Mouse (Mus musculus) megakaryocyte, embryonic 14.5 days (primary cell): ENCODE data around the gene Lpcat2. TPM values are rescaled to one million over a fixed set of nuclear protein-coding genes. Genes with fewer than 3 reads are reported as not detected.

ENCODE experiments used
- H3K27me3 ChIP-seq: replicated peaks from 2 replicates; pipeline ENCODE3; 2012; ENCODE audit warnings: inconsistent platforms
- H3K36me3 ChIP-seq: replicated peaks from 2 replicates; pipeline ENCODE3; 2012; ENCODE audit warnings: low read length, inconsistent platforms, mixed read lengths
- H3K4me1 ChIP-seq: 2 replicates; pipeline ENCODE4 v1.6.1; 2012; ENCODE audit warnings: inconsistent platforms
- H3K4me3 ChIP-seq: replicated peaks from 2 replicates; pipeline ENCODE3; 2012; ENCODE audit warnings: moderate library complexity, mild to moderate bottlenecking, inconsistent platforms
- H3K9me3 ChIP-seq: 2 replicates; pipeline ENCODE4 v1.6.1; 2012; ENCODE audit warnings: inconsistent platforms
- FLI1 ChIP-seq: IDR thresholded peaks from 2 replicates; pipeline ENCODE4 v1.6.1; 2012; ENCODE audit warnings: low read length, inconsistent platforms, mixed read lengths
- GATA1 ChIP-seq: IDR thresholded peaks from 3 replicates; pipeline ENCODE4 v1.6.1; 2012; ENCODE audit warnings: mixed read lengths, low read length, inconsistent platforms, borderline replicate concordance
- polyA plus RNA-seq: library from polyadenylated mRNA; stranded (reverse); fragments of >175 nt; gene quantifications from 2 replicates; pipeline ENCODE4 v1.2.3, GENCODE M21; 2012; ENCODE audit warnings: low replicate concordance; ENCODE audit not compliant: insufficient read depth

Gene Lpcat2
- polyA plus RNA-seq, 1 experiment, result 1.6 TPM

DNA sequence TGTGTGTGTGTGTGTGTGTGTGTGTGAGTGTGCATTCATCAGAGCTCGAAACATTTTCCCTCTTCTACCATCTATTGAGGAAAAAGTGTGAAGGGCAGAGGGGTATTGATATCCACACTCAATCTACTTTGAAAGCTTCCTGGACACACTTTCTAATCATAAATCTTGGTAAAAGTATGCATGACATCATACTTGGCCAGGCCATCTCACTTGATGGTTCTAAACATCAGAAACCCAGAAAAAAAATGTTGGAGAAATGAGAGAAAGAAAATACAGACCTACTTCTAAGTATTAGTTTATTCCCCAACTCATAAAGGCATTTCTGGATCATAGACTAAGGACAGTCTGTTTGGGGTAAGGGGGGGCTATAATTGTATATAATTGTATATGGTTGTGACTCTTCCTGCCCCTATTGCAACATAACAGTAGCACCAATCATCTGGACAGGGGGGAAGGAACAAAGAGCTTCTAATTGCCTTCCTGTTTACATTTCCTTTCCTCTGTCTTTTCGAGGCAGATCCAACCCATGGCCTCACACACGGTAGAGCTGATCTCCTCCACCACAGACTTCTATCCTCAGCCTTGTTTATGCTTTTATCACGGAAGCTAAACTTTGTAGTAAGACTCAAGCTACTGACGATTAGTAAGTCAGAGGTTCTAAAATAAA, 20.9 kb upstream of the Lpcat2 start:
- Histone ChIP-seq H3K36me3 (no peaks in the 10 kb centered on the region), H3K4me3 (no peak overlapping the region), H3K4me1 (no peaks in the 10 kb centered on the region), H3K9me3 (peaks cover 10% of the 10 kb centered on the region; the same call in 1 of the 2 replicates), H3K27me3 (peaks cover 1% of the 10 kb centered on the region)
- TF ChIP-seq FLI1, result no peak
- no peak for TF ChIP-seq GATA1

DNA sequence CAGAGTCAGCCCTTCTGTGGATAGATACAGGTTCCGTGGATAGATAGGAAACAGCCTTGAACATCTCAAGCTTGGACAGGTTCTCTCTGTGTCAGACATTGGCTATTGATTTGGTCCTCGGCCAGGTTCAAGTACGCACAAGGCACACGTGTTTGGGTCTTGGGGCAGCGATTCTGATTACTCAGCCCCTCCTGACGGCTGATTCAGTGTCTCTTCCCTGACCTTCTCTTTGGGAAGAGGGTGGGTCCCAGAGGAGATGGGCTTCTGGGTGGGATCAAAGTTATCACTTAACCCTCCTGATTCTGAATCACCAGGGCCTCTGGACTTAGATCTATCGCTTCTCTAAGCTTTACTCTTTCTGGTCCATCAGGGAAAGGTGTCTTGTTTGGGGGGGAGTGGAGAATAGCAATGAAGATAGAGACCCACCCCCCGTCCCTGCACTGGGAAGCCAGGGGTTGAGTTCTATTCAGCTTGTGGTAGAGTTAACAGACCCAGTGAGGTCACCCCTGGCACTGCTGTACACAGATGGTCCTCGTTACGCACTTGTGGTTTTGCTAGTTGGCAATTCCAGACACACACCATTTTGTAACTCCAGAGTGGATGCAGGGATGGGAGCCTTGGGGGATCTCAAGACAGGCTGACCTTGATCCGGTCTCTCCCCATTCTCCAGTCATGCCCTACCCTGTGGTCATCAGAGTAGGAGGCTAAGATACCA, 20.2 kb upstream of the Lpcat2 start:
- Histone ChIP-seq H3K9me3 (peaks cover 12% of the 10 kb centered on the region; the same call in 1 of the 2 replicates), H3K4me1 (no peaks in the 10 kb centered on the region)

DNA sequence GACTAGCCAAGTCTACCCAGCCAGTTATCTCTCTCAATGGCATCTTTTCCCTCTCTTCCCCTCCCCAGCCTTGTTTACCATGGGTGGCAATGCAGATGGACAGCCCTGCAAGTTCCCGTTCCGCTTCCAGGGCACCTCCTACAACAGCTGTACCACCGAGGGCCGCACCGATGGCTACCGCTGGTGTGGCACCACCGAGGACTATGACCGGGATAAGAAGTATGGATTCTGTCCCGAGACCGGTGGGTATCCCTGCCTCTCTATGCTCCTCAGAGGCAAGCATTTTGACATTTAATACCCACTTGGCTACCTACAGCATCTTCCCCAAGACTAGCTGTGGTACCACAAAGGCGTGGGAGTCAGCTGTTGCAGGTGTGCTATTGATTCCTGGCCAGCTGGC, 19.2 kb upstream of the Lpcat2 start:
- Histone ChIP-seq H3K4me1 (no peaks in the 10 kb centered on the region), H3K36me3 (no peaks in the 10 kb centered on the region), H3K27me3 (peaks cover 3% of the 10 kb centered on the region), H3K4me3 (no peak overlapping the region), H3K9me3 (peaks cover 12% of the 10 kb centered on the region; the same call in 1 of the 2 replicates)
- no peak for TF ChIP-seq FLI1
- no peak for TF ChIP-seq GATA1

More for the DNA sequence above, 20.2 kb upstream of the Lpcat2 start:
- peaks cover 3% of the 10 kb centered on the region for H3K27me3 ChIP-seq
- no peak overlapping the region for H3K4me3 ChIP-seq
- TF ChIP-seq FLI1, result no peak
- TF ChIP-seq GATA1, result no peak
- no peaks in the 10 kb centered on the region for H3K36me3 ChIP-seq

DNA sequence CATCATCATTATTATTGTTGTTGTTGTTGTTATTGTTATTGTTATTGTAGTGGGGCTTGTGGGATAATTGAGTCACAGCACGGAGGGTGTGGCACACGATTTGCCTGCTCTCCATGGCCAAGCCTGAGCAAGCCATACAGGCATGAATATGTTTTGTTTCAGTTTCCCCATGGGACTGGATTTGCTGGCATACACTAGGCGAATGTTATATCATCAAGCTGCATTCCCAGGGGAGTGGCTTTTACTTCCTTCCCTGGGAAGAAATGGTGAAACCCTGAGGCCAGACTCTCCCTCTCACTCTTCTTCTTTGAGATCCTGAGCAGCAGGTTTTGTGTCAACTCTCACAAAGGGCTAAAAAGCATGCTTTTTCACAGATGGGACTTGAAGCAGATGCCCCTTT, 16.5 kb upstream of the Lpcat2 start:
- H3K36me3 ChIP-seq, result no peaks in the 10 kb centered on the region
- TF ChIP-seq FLI1 (no peak), GATA1 (no peak)
- H3K4me3 ChIP-seq, result no peak overlapping the region
- H3K27me3 ChIP-seq, result peaks cover 3% of the 10 kb centered on the region
- H3K9me3 ChIP-seq, result peaks cover 15% of the 10 kb centered on the region; the same call in 1 of the 2 replicates
- no peaks in the 10 kb centered on the region for H3K4me1 ChIP-seq

DNA sequence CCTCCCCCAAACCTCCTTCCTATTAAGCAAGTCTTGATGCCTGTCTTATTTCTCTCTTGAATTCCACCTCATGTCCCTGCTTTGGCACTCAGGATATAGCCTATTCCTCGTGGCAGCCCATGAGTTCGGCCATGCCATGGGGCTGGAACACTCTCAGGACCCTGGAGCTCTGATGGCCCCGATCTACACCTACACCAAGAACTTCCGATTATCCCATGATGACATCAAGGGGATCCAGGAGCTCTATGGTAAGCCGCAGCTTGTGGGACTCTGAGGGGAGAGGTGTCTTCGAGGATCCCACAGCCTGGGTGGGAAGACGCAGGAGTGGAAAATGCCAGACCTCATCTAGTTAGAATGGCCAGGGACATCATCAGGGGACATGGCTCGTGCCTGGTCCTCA, 16.0 kb upstream of the Lpcat2 start:
- Histone ChIP-seq H3K9me3 (peaks cover 17% of the 10 kb centered on the region; the same call in 1 of the 2 replicates), H3K4me3 (no peak overlapping the region), H3K4me1 (no peaks in the 10 kb centered on the region), H3K27me3 (peaks cover 3% of the 10 kb centered on the region), H3K36me3 (no peaks in the 10 kb centered on the region)
- TF ChIP-seq FLI1 (no peak), GATA1 (no peak)

DNA sequence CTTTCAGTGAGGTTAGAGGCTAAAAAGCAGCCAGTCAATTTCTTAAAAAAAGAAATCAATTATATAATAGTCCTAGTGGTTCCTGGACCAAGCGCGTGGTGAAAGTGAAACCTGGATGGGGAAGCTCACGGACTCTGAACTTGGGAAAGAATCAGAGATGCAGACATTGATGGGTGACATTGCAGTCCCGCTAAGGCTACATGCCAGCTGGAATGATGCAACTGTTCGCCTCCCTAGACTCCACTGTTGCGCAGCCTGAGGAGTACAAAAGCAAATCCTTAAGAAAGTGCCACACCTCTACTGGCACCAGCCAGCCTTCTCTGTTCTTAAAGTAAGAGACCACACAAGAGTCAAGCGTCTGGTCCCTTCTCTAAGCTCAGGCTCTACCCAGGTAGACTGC, 15.3 kb upstream of the Lpcat2 start:
- peaks cover 17% of the 10 kb centered on the region; the same call in 1 of the 2 replicates for H3K9me3 ChIP-seq
- TF ChIP-seq GATA1 (no peak), FLI1 (no peak)

DNA sequence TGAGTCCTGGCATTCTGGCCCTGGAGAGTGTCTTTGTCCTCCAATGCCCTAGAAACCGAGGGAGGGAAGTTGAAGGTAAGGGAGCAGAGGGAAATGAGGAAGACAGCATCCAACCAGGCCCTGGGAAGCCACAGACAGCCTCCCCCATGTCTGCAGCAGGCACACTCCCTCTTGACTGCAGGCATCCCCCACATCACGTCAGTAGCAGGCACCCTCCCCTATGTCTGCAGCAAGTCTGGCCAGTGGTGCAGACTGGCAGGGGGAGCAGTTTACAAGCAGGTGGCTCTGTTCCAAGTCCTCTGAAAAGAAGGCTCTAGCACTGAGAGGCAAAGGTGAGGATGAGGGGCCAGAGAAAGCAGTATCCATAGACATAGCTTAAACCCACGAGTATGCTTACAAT, 8.5 kb upstream of the Lpcat2 start:
- peaks cover 6% of the 10 kb centered on the region; the same call in 1 of the 2 replicates for H3K9me3 ChIP-seq
- peak overlapping the region; percentile 73 for H3K4me3 ChIP-seq
- H3K36me3 ChIP-seq, result no peaks in the 10 kb centered on the region
- H3K4me1 ChIP-seq, result peaks cover 17% of the 10 kb centered on the region
- TF ChIP-seq GATA1, result no peak
- no peak for TF ChIP-seq FLI1
- peaks cover 14% of the 10 kb centered on the region for H3K27me3 ChIP-seq

More for the DNA sequence above, 15.3 kb upstream of the Lpcat2 start:
- Histone ChIP-seq H3K4me3 (no peak overlapping the region), H3K36me3 (no peaks in the 10 kb centered on the region), H3K4me1 (no peaks in the 10 kb centered on the region), H3K27me3 (peaks cover 3% of the 10 kb centered on the region)

DNA sequence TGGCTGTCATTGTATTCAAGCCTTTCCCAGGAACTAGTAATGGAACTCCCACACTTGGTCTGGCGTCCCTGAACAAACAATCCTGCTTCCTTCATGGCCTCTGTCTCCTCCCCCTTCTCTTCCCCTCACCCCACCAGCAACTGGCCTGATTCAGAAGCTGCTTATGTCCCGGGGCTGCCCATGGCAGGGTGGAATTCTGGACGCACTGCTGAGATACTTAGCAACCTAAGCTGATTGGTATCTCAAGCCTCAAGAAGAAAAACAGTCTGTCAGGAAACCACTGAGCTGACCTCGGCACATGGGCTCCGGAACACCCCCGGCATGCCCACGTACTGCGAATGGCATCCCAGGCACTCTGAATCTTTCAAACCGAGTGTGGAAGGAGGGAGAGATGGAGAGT, 7.8 kb upstream of the Lpcat2 start:
- H3K36me3 ChIP-seq, result no peaks in the 10 kb centered on the region

DNA sequence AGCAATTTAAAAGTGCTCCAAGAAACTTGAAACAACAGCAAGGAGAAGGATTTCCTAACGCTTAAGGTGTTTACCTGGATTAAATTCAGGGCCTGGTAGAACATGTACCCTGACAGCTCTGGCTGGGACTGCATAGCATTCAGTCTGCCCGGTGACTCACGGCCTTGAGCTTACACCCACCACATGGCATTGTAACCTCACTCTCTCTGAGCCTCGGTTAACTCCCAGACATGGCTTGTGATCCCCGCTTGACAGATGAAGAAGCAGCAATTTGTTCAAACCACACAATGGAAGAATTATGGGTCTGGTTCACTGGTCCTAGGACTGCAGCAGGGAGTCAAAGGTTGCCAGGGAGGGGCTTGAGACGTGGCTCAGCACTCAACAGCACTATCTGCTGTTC, 5.9 kb upstream of the Lpcat2 start:
- Histone ChIP-seq H3K4me1 (peaks cover 26% of the 10 kb centered on the region), H3K27me3 (peaks cover 22% of the 10 kb centered on the region), H3K9me3 (no peaks in the 10 kb centered on the region), H3K4me3 (no peak overlapping the region), H3K36me3 (no peaks in the 10 kb centered on the region)
- TF ChIP-seq GATA1 (no peak), FLI1 (no peak)

More for the DNA sequence above, 7.8 kb upstream of the Lpcat2 start:
- no peak for TF ChIP-seq GATA1
- TF ChIP-seq FLI1, result no peak
- peaks cover 14% of the 10 kb centered on the region for H3K27me3 ChIP-seq
- peaks cover 6% of the 10 kb centered on the region; the same call in 1 of the 2 replicates for H3K9me3 ChIP-seq
- no peak overlapping the region for H3K4me3 ChIP-seq
- H3K4me1 ChIP-seq, result peaks cover 17% of the 10 kb centered on the region

DNA sequence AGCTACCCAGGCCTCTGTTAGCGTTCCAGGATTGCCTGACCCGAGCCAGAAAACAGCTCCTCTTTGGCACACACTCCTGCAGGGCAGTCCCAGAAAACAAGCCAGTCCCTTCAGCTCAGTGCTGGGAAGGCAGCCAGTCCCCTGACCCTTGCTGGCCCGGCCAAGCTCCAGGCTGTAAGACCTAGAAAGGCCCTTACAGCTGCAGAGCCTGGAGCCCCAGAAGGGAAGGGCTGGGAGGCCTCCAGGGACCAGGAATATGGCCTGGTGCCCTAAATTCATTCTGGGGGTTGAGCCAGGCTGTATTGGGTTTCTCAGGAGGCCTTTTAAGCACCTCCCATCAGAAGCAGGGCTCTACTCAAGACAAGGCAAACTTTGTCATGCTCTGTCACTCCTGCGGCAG, 4.9 kb upstream of the Lpcat2 start:
- no peaks in the 10 kb centered on the region; the same call in 1 of the 2 replicates for H3K9me3 ChIP-seq
- H3K36me3 ChIP-seq, result no peaks in the 10 kb centered on the region
- TF ChIP-seq FLI1 (no peak), GATA1 (no peak)
- peaks cover 28% of the 10 kb centered on the region for H3K4me1 ChIP-seq
- H3K27me3 ChIP-seq, result peaks cover 32% of the 10 kb centered on the region
- no peak overlapping the region for H3K4me3 ChIP-seq
